Mouse (Mus musculus): Measurements from ENCODE around the gene Ifitm6.
"Not testable (repeated sequence)": the region's sequence is repeated elsewhere in the genome, so short reads cannot be mapped to it uniquely, and the experiment has no call there.

Ifitm6 gene

DNA sequence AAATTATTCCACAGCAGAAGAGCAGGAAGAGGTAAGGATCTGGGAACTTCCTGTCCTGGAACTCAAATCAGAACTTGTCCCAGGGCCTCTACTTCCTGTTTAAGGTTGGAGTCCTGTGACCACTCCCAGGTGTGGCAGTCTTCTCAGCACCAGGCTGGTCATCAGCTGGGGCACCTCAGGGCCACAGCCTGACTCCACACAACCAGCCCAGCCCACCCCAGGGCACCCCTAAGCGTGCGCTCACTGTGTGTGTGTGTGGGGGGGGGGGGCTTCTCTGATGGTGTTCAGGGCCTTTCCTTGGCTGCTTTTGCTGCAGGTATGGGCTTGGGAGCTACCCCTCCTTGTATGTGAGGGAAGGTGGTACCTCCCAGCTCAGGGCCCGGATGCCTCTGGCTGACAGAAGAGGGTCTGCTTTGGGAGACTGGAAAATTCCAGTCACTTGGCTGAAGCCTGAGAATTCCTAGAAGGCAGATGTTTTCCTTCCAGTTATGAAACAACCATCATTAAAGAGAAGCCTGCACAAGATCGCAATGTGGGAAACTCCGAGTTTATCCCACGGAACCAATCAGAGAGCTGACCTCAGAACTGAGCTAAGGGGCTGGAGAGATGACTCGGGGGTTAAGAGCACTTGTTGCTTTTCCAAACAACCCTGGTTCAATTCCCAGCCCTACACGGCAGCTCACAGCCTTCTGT lies 46.1 kb downstream of the Ifitm6 start:
- DNase-seq (ENCODE audit: low read depth, low spot score), result peak; percentile 36

GRCm38 (mm10) chr7:140970931-140971330 lies 46.8 kb downstream of the Ifitm6 start:
- no peak for DNase-seq (ENCODE audit: low read depth, low spot score)

DNA sequence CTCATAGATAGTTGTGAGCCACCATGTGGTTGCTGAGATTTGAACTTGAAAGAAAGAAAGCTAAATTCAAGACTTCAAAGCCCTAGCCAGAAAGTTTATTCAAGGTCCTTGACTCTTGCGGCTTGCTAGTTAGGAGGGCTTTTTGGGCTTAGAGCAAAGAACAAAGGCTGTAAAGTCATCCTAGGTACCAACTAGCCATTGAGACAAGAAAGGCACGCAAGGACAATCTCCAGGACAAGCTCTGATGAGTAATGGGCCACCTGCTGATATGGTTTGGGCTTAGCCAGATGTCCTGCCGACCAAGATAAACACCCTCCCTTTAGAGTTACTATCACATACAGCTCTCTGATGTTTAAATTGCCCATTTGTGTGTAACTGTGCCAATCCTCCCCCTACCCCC lies 49.0 kb downstream of the Ifitm6 start:
- not testable (repeated sequence) for DNase-seq (ENCODE audit: low read depth, low spot score)

- no peak for DNase-seq (ENCODE audit: low read depth, low spot score)
Measured at GRCm38 (mm10) chr7:140967862-140968591, 49.7 kb downstream of the Ifitm6 start.

GRCm38 (mm10) chr7:140966921-140967320 lies 50.8 kb downstream of the Ifitm6 start, which contains the start of gene Ifitm1:
Gene Ifitm1, plus strand, starts transcription at chr7:140967221.
- no peak for DNase-seq (ENCODE audit: low read depth, low spot score)
